In genomic region chr1:175625257-175625879, GRCm38 (mm10) we compare ENCODE assay signal across 8 mouse cellular contexts. TPM values are rescaled to one million over a fixed set of nuclear protein-coding genes. Genes with fewer than 3 reads are reported as not detected.
A peak's percentile ranks its signal among the peaks of the same experiment; 100 is the strongest.
DNase-seq lines count a peak whose midpoint lies in the region; ATAC-seq and TF ChIP-seq lines count a peak whose summit lies in the region.

Gene Fh1, minus strand, starts transcription at chr1:175625635.

- peak within 1 kb of the TSS; percentile 59 for H3K27ac ChIP-seq in bone marrow, adult 2 months (ENCODE audit: control insufficient read depth, insufficient read depth, low read depth, low read length, poor library complexity)
- H3K27ac ChIP-seq in embryonic facial prominence, embryonic 15.5 days (replicated peaks): peak within 1 kb of the TSS; percentile 77
- H3K27ac ChIP-seq in limb, embryonic 14.5 days (replicated peaks; ENCODE audit: low read depth, low read length): peak within 1 kb of the TSS; percentile 80
- H3K27ac ChIP-seq in midbrain, postnatal 0 days (ENCODE audit: low read depth, low read length): peak within 1 kb of the TSS; percentile 80

- peak; percentile 100 for ATAC-seq in embryonic facial prominence, embryonic 15.5 days (ENCODE audit: insufficient number of reproducible peaks, low FRiP score, low TSS enrichment, low read depth)
- ATAC-seq in limb, embryonic 14.5 days (ENCODE audit: low FRiP score, low read depth): peak; percentile 100
- ATAC-seq in midbrain, postnatal 0 days (ENCODE audit: low FRiP score): peak; percentile 100

- peak within 1 kb of the TSS; percentile 87 for H3K4me3 ChIP-seq in bone marrow, adult 2 months (replicated peaks; ENCODE audit: control insufficient read depth, low read depth, low read length)
- peak within 1 kb of the TSS; percentile 67 for H3K4me3 ChIP-seq in embryonic facial prominence, embryonic 15.5 days (replicated peaks)
- H3K4me3 ChIP-seq in limb, embryonic 14.5 days (replicated peaks; ENCODE audit: low read length): peak within 1 kb of the TSS; percentile 76
- peak within 1 kb of the TSS; percentile 95 for H3K4me3 ChIP-seq in midbrain, postnatal 0 days (ENCODE audit: low read depth, low read length)

- H3K27me3 ChIP-seq in embryonic facial prominence, embryonic 15.5 days: no peaks in the 10 kb centered on the region
- no peaks in the 10 kb centered on the region for H3K27me3 ChIP-seq in limb, embryonic 14.5 days (ENCODE audit: control insufficient read depth, insufficient read depth, low read length)
- no peaks in the 10 kb centered on the region for H3K27me3 ChIP-seq in midbrain, postnatal 0 days (ENCODE audit: insufficient read depth, low read length)

- WGBS in bone marrow, adult 2 months: under 1% methylated on average over 57 of the region's 58 CpGs
- under 1% methylated on average over 58 of the region's 58 CpGs for WGBS in embryonic facial prominence, embryonic 15.5 days
- WGBS in limb, embryonic 14.5 days: under 1% methylated on average over 26 of the region's 58 CpGs
- under 1% methylated on average over 58 of the region's 58 CpGs for WGBS in midbrain, postnatal 0 days

- TF ChIP-seq POLR2A in bone marrow, adult 2 months (IDR thresholded peaks at IDR 0.05; ENCODE audit: borderline replicate concordance, control insufficient read depth, low read depth, low read length): peak; percentile 96
- no peak; the same call in 1 of the 2 replicates for TF ChIP-seq POLR2A in limb, embryonic 14.5 days (IDR thresholded peaks at IDR 0.05; ENCODE audit: borderline replicate concordance, extremely low read depth, insufficient read depth, insufficient read length)

- no peaks in the 10 kb centered on the region for H3K36me3 ChIP-seq in embryonic facial prominence, embryonic 15.5 days
- H3K36me3 ChIP-seq in limb, embryonic 14.5 days (ENCODE audit: control insufficient read depth, insufficient read depth, low read length): no peaks in the 10 kb centered on the region
- no peaks in the 10 kb centered on the region for H3K36me3 ChIP-seq in midbrain, postnatal 0 days (ENCODE audit: insufficient read depth, low read length)

- peak within 1 kb of the TSS; percentile 71 for H3K4me2 ChIP-seq in embryonic facial prominence, embryonic 15.5 days (replicated peaks)
- H3K4me2 ChIP-seq in limb, embryonic 14.5 days (replicated peaks; ENCODE audit: low read depth, low read length, severe bottlenecking): peak within 1 kb of the TSS; percentile 79
- peak within 1 kb of the TSS; percentile 91 for H3K4me2 ChIP-seq in midbrain, postnatal 0 days (ENCODE audit: low read depth, low read length, poor library complexity, severe bottlenecking)

- H3K9ac ChIP-seq in embryonic facial prominence, embryonic 15.5 days: peak within 1 kb of the TSS; percentile 76
- peak within 1 kb of the TSS; percentile 89 for H3K9ac ChIP-seq in limb, embryonic 14.5 days (ENCODE audit: low read depth, low read length, severe bottlenecking)
- H3K9ac ChIP-seq in midbrain, postnatal 0 days (replicated peaks; ENCODE audit: low read length, poor library complexity, severe bottlenecking): peak within 1 kb of the TSS; percentile 97

- H3K9me3 ChIP-seq in embryonic facial prominence, embryonic 15.5 days (replicated peaks): no peaks in the 10 kb centered on the region
- no peaks in the 10 kb centered on the region for H3K9me3 ChIP-seq in limb, embryonic 14.5 days (ENCODE audit: control insufficient read depth, low read length)
- H3K9me3 ChIP-seq in midbrain, postnatal 0 days (ENCODE audit: low read length): no peaks in the 10 kb centered on the region

- DNase-seq in 416B (ENCODE audit: low read depth): peak; percentile 98
- peak; percentile 97 for DNase-seq in heart, adult 8-10 months (ENCODE audit: low spot score)
- DNase-seq in kidney, adult 9 months: peak; percentile 99
- DNase-seq in limb, embryonic 14.5 days (ENCODE audit: low spot score): peak; percentile 99
- peak; percentile 99 for DNase-seq in midbrain, postnatal 0 days (ENCODE audit: low spot score)
- peak; percentile 85 to 91 for DNase-seq in spleen, postnatal 14 days (ENCODE audit: low spot score in 2 of 2)

- peaks cover 3% of the 10 kb centered on the region for H3K4me1 ChIP-seq in bone marrow, adult 2 months (ENCODE audit: control insufficient read depth, insufficient read depth, low read length)
- peaks cover 12% of the 10 kb centered on the region for H3K4me1 ChIP-seq in embryonic facial prominence, embryonic 15.5 days
- H3K4me1 ChIP-seq in limb, embryonic 14.5 days (ENCODE audit: control insufficient read depth, insufficient read depth, low read length): peaks cover 6% of the 10 kb centered on the region
- H3K4me1 ChIP-seq in midbrain, postnatal 0 days (ENCODE audit: insufficient read depth, low read length): peaks cover 4% of the 10 kb centered on the region; the same call in 1 of the 2 replicates

- TF ChIP-seq CTCF in bone marrow, adult 2 months (IDR thresholded peaks at IDR 0.05; ENCODE audit: control insufficient read depth, insufficient read depth, low read length): peak; percentile 9; the same call in 1 of the 2 replicates
- no peak; the same call in 1 of the 2 replicates for TF ChIP-seq CTCF in midbrain, postnatal 0 days (IDR thresholded peaks at IDR 0.05)

RNA-seq across cellular contexts. Expression of gene Fh1, which starts in this region (rescaled TPM):
- polyA plus RNA-seq in bone marrow, adult 2 months (2011; ENCODE audit: insufficient read depth, insufficient read length, low replicate concordance, missing spikeins): 36.7 and 55.4 TPM in 2 replicates
- polyA plus RNA-seq in embryonic facial prominence, embryonic 15.5 days (2015; fragmentation: Nextera tagmentation; extraction: Ambion mirVana): 96.8 and 99.8 TPM in 2 replicates
- 100 to 1,000 TPM; 543 to 586 (median 574) TPM for total RNA-seq in heart, adult 8-10 months (2022)
- polyA plus RNA-seq in limb, embryonic 14.5 days (2012; rRNA removed): 68.3 and 85.1 TPM in 2 replicates
- 106 and 113 TPM in 2 replicates for polyA plus RNA-seq in limb, embryonic 14.5 days (2014; fragmentation: Nextera tagmentation; extraction: Ambion mirVana)
- 48.8 and 59.2 TPM in 2 replicates for total RNA-seq in midbrain, postnatal 0 days (2014; rRNA removed)
- polyA plus RNA-seq in midbrain, postnatal 0 days (2015; fragmentation: Nextera tagmentation; extraction: Ambion mirVana): 95.0 and 102 TPM in 2 replicates

Comparison
In these comparisons a context has a peak if more than half of its experiments do, and no peak if none do; other contexts are left out.
1. Peak in every context shown above with its lines: DNase-seq, ATAC-seq, H3K4me3 ChIP-seq and H3K27ac ChIP-seq.